Mouse (Mus musculus) cerebellum, adult 2 months (tissue): Measurements from ENCODE around the gene Susd3.

Experiments
- CTCF ChIP-seq: fragments of 200-500 bp; IDR thresholded peaks from 2 replicates; pipeline ENCODE4 v1.5.1; 2011; ENCODE audit warnings: low read depth, mild to moderate bottlenecking, control low read depth, low read length, moderate library complexity, borderline replicate concordance; ENCODE audit not compliant: insufficient read depth
- POLR2A ChIP-seq: fragments of 200-500 bp; IDR thresholded peaks from 2 replicates; pipeline ENCODE4 v1.6.1; 2011; ENCODE audit warnings: low read length, control low read depth, borderline replicate concordance; ENCODE audit not compliant: insufficient read depth

DNA sequence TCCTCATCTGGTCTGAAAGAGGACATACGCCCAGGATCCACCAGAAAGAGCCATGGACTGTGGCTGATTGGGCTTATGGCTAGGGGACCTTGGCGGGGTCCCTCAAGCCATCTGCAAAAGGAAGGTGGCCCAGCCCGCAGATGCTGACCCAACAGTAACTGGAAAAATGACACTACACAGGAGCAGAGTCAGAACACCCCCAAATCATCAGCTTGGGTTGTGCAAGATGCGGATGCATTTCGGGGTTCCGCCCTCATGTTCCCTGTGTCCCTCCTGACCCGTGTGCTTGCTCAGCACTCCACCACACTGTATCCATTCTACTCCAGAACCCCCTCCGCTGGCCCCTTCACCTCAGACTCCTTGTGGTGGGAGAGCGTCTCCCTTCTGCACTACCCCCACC lies 49.8 kb downstream of the Susd3 start:
- TF ChIP-seq POLR2A (no peak), CTCF (no peak)
